Mouse (Mus musculus): Measurements from ENCODE around the gene Myl10.
"Not testable (repeated sequence)": the region's sequence is repeated elsewhere in the genome, so short reads cannot be mapped to it uniquely, and the experiment has no call there.

Myl10 gene

GRCm38 (mm10) chr5:136692784-136693183 lies at the start of gene Myl10:
TSS of gene Myl10 (plus strand) at chr5:136693146.
- DNase-seq (ENCODE audit: low spot score in 2 of 2): no peak

GRCm38 (mm10) chr5:136646731-136647328 lies 46.1 kb upstream of the Myl10 start:
- DNase-seq (ENCODE audit: low spot score in 2 of 2): no peak

- no peak for DNase-seq (ENCODE audit: low spot score in 2 of 2)
Observed at GRCm38 (mm10) chr5:136649071-136649470, 43.9 kb upstream of the Myl10 start.

- DNase-seq (ENCODE audit: low spot score in 2 of 2): no peak
Observed at GRCm38 (mm10) chr5:136649655-136650054, 43.3 kb upstream of the Myl10 start.

GRCm38 (mm10) chr5:136654481-136654880 lies 38.5 kb upstream of the Myl10 start:
- no peak for DNase-seq (ENCODE audit: low spot score in 2 of 2)

GRCm38 (mm10) chr5:136656830-136657395 lies 36.0 kb upstream of the Myl10 start:
- DNase-seq (ENCODE audit: low spot score in 2 of 2): no peak

- DNase-seq (ENCODE audit: low spot score in 2 of 2): not testable (repeated sequence)
Observed at GRCm38 (mm10) chr5:136660721-136661120, 32.2 kb upstream of the Myl10 start.

GRCm38 (mm10) chr5:136662281-136662680 lies 30.7 kb upstream of the Myl10 start:
- DNase-seq (ENCODE audit: low spot score in 2 of 2): no peak

- no peak for DNase-seq (ENCODE audit: low spot score in 2 of 2)
Observed at GRCm38 (mm10) chr5:136662822-136663221, 30.1 kb upstream of the Myl10 start.

GRCm38 (mm10) chr5:136664497-136664896 lies 28.4 kb upstream of the Myl10 start:
- peak; percentile 29 to 55 for DNase-seq (ENCODE audit: low spot score in 2 of 2)

- DNase-seq (ENCODE audit: low spot score in 2 of 2): no peak
Observed at GRCm38 (mm10) chr5:136676315-136677030, 16.5 kb upstream of the Myl10 start.

GRCm38 (mm10) chr5:136678840-136679348 lies 14.1 kb upstream of the Myl10 start:
- no peak for DNase-seq (ENCODE audit: low spot score in 2 of 2)

GRCm38 (mm10) chr5:136686349-136686748 lies 6.6 kb upstream of the Myl10 start:
- no peak for DNase-seq (ENCODE audit: low spot score in 2 of 2)

- DNase-seq (ENCODE audit: low spot score in 2 of 2): no peak
Observed at GRCm38 (mm10) chr5:136687561-136687960, 5.4 kb upstream of the Myl10 start.

- no peak for DNase-seq (ENCODE audit: low spot score in 2 of 2)
Observed at GRCm38 (mm10) chr5:136688841-136689240, 4.1 kb upstream of the Myl10 start.

GRCm38 (mm10) chr5:136691170-136691569 lies 1.8 kb upstream of the Myl10 start:
- DNase-seq (ENCODE audit: low spot score in 2 of 2): no peak

GRCm38 (mm10) chr5:136693418-136693817 lies 472 bp downstream of the Myl10 start:
- no peak for DNase-seq (ENCODE audit: low spot score in 2 of 2)

- no peak for DNase-seq (ENCODE audit: low spot score in 2 of 2)
Observed at GRCm38 (mm10) chr5:136694976-136695375, 2.0 kb downstream of the Myl10 start.

GRCm38 (mm10) chr5:136696516-136696915 lies 3.6 kb downstream of the Myl10 start:
- no peak for DNase-seq (ENCODE audit: low spot score in 2 of 2)

- DNase-seq (ENCODE audit: low spot score in 2 of 2): no peak
Observed at GRCm38 (mm10) chr5:136697618-136698017, 4.7 kb downstream of the Myl10 start.

- DNase-seq (ENCODE audit: low spot score in 2 of 2): no peak
Observed at GRCm38 (mm10) chr5:136702159-136702725, 9.3 kb downstream of the Myl10 start.

- peak; percentile 11 to 37 for DNase-seq (ENCODE audit: low spot score in 2 of 2)
Observed at GRCm38 (mm10) chr5:136703751-136704150, 10.8 kb downstream of the Myl10 start.

GRCm38 (mm10) chr5:136704151-136704550 lies 11.2 kb downstream of the Myl10 start:
- DNase-seq (ENCODE audit: low spot score in 2 of 2): no peak

Measured in heart, adult 9 months (tissue).